Mouse (Mus musculus) spleen, adult 2 months (tissue): ENCODE data around the gene Slc35f1. TPM values are rescaled to one million over a fixed set of nuclear protein-coding genes. Genes with fewer than 3 reads are reported as not detected.

ENCODE experiments used
- DNase-seq, 2 experiments: peaks; one replicate each; pipeline versions ENCODE4 v3.0.0 to v3.0.0-alpha.2; 2012 to 2021; ENCODE audit warnings: low spot score in 2 of 2, low read depth in 1 of 2
- H3K27ac ChIP-seq: fragments of 200-500 bp; 2 replicates; pipeline ENCODE4 v1.5.1; 2012; ENCODE audit warnings: low read length, inconsistent platforms; ENCODE audit not compliant: insufficient read depth
- H3K27me3 ChIP-seq: fragments of 200-500 bp; 2 replicates; pipeline ENCODE4 v1.6.1; 2012; ENCODE audit warnings: mild to moderate bottlenecking, moderate library complexity, low read length, inconsistent platforms; ENCODE audit not compliant: control insufficient read depth, insufficient read depth
- H3K36me3 ChIP-seq: fragments of 200-500 bp; 2 replicates; pipeline ENCODE4 v1.6.1; 2012; ENCODE audit warnings: mild to moderate bottlenecking, low read length, inconsistent platforms; ENCODE audit not compliant: control insufficient read depth, insufficient read depth
- H3K4me1 ChIP-seq: fragments of 200-500 bp; 2 replicates; pipeline ENCODE4 v1.6.1; 2011; ENCODE audit warnings: inconsistent platforms; ENCODE audit not compliant: control insufficient read depth, insufficient read depth, insufficient read length
- H3K4me3 ChIP-seq: fragments of 200-500 bp; 2 replicates; pipeline ENCODE4 v1.5.1; 2011; ENCODE audit warnings: mild to moderate bottlenecking, inconsistent platforms; ENCODE audit not compliant: insufficient read depth, insufficient read length; ENCODE audit errors: extremely low read depth
- CTCF ChIP-seq: fragments of 200-500 bp; IDR thresholded peaks from 2 replicates; pipeline ENCODE4 v1.5.1; 2011; ENCODE audit warnings: mild to moderate bottlenecking, inconsistent platforms; ENCODE audit not compliant: insufficient read depth, insufficient read length, insufficient replicate concordance; ENCODE audit errors: extremely low read depth
- POLR2A ChIP-seq: fragments of 200-500 bp; IDR thresholded peaks from 2 replicates; pipeline ENCODE4 v1.6.1; 2011; ENCODE audit warnings: low read depth, low read length, inconsistent platforms
- WGBS: fragments of 180-500 bp; shearing (Covaris S2); methylation state at CpG from one replicate; pipeline ENCODE4 v1.1.7; 2018; 5-methylcytosine and 5-hydroxymethylcytosine counted together
- polyA plus RNA-seq: library from polyadenylated mRNA; depleted of rRNA; stranded (reverse); fragments of >200 nt; gene quantifications from 2 replicates; pipeline ENCODE4 v1.2.3, GENCODE M21; 2012

The Slc35f1 gene
- polyA plus RNA-seq, 1 experiment: 0.11 TPM

DNA sequence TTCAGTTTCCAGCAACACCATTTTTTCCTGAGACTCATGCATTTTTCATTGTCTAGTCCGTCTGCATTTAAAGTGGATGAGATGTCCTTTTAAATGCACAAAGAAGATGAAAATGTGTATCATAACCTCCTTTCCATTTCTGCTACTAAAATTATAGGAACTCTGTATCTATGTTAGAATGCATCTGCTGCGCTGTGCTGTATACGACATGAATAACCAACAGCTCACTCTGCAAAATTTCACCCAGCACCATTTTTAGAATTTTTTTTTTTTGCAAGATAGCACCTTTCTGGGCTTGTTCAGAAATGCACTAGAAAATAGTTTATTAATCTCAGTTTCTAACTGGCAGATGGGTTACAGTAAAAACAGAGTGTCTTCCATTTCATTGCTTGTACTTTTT, 236.0 kb downstream of the Slc35f1 start:
- Histone ChIP-seq H3K27ac (no peak overlapping the region), H3K27me3 (no peaks in the 10 kb centered on the region), H3K36me3 (no peaks in the 10 kb centered on the region), H3K4me1 (no peaks in the 10 kb centered on the region), H3K4me3 (no peak overlapping the region)
- TF ChIP-seq POLR2A: no peak
- no peak for TF ChIP-seq CTCF
- DNase-seq: no peak
- 89% methylated on average over 3 of the region's 3 CpGs for WGBS

DNA sequence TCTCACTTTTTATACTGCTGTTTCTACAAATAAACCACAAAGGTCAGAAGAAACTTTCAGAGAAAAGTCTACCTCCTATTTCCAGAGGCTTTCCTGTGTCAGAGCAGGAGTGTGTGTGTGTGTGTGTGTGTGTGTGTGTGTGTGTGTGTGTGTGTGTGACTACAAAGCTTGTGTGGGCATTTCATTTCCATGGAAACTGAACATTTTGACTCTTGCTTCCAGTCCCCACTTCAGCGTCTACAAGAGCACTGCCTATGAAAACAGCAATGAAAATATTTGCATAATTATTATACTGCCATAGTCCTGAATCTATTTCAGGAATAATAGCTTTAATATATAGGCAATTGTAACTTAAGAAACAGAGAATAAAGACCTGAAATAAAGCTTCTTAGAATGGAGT, 241.8 kb downstream of the Slc35f1 start:
- DNase-seq: no peak
- WGBS: 76% methylated on average over 1 of the region's 1 CpGs
- TF ChIP-seq CTCF: no peak
- TF ChIP-seq POLR2A: no peak
- Histone ChIP-seq H3K27me3 (no peaks in the 10 kb centered on the region), H3K27ac (no peak overlapping the region), H3K36me3 (no peaks in the 10 kb centered on the region), H3K4me3 (no peak overlapping the region), H3K4me1 (no peaks in the 10 kb centered on the region)

DNA sequence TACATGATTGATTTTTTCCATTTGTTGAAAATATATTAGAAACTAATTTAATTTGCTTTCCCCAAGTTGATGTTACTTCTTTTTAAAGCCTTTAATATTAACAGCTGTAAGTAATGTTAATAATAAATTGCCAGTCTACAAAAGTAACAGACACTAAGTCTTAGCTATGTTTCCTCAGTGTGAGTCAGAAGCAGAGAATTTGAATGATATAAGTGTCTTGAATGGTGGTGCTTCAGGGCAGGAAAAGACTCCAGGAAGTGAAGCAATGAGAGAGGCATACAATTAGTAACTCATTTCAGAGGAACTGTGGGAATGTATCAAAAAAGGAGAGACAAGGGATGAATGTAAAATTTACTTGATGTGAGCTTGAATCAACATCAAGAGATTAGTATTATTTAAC, 244.3 kb downstream of the Slc35f1 start:
- no peaks in the 10 kb centered on the region for H3K36me3 ChIP-seq
- DNase-seq: no peak
- no peaks in the 10 kb centered on the region for H3K27me3 ChIP-seq
- H3K4me3 ChIP-seq: no peak overlapping the region
- TF ChIP-seq POLR2A: no peak
- no peak for TF ChIP-seq CTCF
- no peak overlapping the region for H3K27ac ChIP-seq
- H3K4me1 ChIP-seq: no peaks in the 10 kb centered on the region

DNA sequence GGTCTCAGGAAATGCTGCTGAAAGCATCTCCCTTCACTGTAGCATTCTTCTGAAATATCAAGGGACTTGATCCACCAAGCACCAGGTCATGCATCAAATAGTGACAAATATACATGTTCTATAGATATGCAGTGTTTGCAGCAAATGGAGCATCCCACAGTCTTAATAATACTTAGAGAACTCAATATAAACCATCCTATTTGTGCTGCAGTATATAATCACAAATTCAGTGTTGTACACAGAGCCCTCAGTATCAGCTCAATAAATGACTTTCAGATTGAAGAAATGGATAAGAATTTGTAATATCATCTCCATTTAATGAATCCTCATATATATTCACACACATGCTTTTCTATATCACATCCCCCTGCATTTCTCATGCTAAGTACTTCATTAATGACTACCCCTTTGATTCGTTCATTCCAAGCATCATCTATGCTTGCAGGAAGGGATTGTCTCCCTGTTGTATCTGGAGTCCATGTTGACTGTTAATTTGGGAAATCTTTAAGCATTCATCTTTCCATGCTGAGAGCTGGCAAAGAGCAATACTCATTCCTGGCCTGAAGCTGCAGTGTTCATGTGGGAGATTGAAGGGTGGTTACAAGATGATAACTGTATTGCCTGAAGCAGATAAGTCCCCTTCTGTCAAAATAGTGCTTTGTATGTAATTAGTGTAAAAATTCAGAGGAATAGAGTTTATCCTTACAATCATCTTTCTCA, 249.9 kb downstream of the Slc35f1 start:
- Histone ChIP-seq H3K4me1 (no peaks in the 10 kb centered on the region), H3K4me3 (no peak overlapping the region), H3K27ac (no peak overlapping the region), H3K27me3 (no peaks in the 10 kb centered on the region), H3K36me3 (no peaks in the 10 kb centered on the region)
- no peak for TF ChIP-seq POLR2A
- no peak for TF ChIP-seq CTCF
- no peak for DNase-seq
- 81% methylated on average over 1 of the region's 1 CpGs for WGBS

DNA sequence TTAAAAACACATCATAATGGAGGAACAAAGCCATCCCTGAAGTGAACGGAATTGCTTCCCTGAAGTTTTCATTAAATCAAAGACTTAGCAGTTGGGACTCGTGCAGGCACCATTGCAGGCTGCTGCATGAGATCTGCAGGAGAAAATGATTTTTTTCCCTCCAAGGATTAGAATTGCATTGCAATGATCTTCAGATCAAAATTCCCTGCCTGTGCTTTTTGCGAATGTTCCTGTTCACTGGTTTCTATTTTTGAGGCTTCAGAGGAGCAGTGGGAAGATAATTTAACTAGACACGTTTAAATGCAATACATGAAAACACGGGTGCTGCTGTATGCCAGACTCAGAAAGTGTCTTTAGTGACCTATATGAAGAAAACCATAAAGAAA, 250.5 kb downstream of the Slc35f1 start:
- Histone ChIP-seq H3K27ac (no peak overlapping the region), H3K4me3 (no peak overlapping the region), H3K27me3 (no peaks in the 10 kb centered on the region), H3K36me3 (no peaks in the 10 kb centered on the region), H3K4me1 (no peaks in the 10 kb centered on the region)
- no peak for TF ChIP-seq POLR2A
- TF ChIP-seq CTCF: no peak
- no peak for DNase-seq
- WGBS: 83% methylated on average over 5 of the region's 5 CpGs

DNA sequence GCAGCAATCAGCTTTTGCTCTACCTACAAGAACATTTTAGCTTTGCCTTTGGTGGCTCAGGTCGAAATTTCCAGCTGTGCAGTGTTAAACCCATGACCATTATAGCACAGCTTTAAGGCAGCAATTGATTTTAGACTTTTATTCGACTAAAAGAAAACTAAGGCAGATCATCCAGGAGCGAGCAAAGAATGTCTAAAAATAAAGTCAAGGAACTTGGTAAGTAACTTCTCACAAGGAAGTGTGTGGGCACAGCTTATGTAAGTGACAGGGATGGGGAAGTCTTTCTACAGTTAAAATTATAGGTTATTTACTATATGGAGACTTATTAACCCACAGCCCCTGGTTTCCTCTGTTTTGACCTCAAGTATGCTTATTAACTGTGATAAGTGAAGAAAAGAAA, 262.2 kb downstream of the Slc35f1 start:
- Histone ChIP-seq H3K4me3 (no peak overlapping the region), H3K4me1 (no peaks in the 10 kb centered on the region), H3K36me3 (no peaks in the 10 kb centered on the region), H3K27me3 (no peaks in the 10 kb centered on the region), H3K27ac (no peak overlapping the region)
- WGBS: 16% methylated on average over 3 of the region's 3 CpGs
- no peak for DNase-seq
- no peak for TF ChIP-seq POLR2A
- TF ChIP-seq CTCF: no peak

DNA sequence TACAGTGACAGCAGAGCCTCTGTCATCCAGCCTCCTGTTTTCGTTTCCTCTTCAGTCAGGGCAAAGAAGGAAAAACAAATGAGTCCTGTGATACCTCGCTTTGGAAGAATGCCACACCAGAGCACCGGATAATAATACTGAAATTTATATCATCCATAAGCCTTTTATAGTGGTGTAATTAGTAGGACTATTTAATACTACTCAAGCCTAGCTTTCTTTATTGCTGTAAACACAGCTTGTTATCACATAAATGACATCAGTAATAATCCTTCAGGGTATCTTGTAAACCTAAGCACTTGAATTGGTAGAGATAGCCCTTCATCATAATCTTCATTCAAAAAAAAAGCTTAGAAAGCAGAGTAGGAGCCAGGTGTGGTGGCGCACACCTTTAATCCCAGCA, 266.4 kb downstream of the Slc35f1 start:
- H3K4me1 ChIP-seq: no peaks in the 10 kb centered on the region
- no peak overlapping the region for H3K27ac ChIP-seq
- no peak overlapping the region for H3K4me3 ChIP-seq
- 74% methylated on average over 4 of the region's 4 CpGs for WGBS
- TF ChIP-seq POLR2A (no peak), CTCF (no peak)
- no peaks in the 10 kb centered on the region for H3K36me3 ChIP-seq
- DNase-seq: no peak
- H3K27me3 ChIP-seq: no peaks in the 10 kb centered on the region
